Mouse (Mus musculus) testis, adult 2 months (tissue): ENCODE data around the gene Miga1. TPM values are rescaled to one million over a fixed set of nuclear protein-coding genes. Genes with fewer than 3 reads are reported as not detected.

Source experiments
- H3K27ac ChIP-seq: fragments of 200-500 bp; 2 replicates; pipeline ENCODE4 v1.5.1; 2012; ENCODE audit warnings: low read depth, low read length; ENCODE audit not compliant: control insufficient read depth, insufficient read depth
- H3K27me3 ChIP-seq: fragments of 200-500 bp; 2 replicates; pipeline ENCODE4 v1.6.1; 2012; ENCODE audit warnings: mild to moderate bottlenecking, low read length, moderate library complexity; ENCODE audit not compliant: control insufficient read depth, insufficient read depth
- H3K36me3 ChIP-seq: fragments of 200-500 bp; 2 replicates; pipeline ENCODE4 v1.6.1; 2012; ENCODE audit warnings: mild to moderate bottlenecking, low read length; ENCODE audit not compliant: control insufficient read depth, insufficient read depth
- H3K4me1 ChIP-seq: fragments of 200-500 bp; 2 replicates; pipeline ENCODE4 v1.6.1; 2012; ENCODE audit warnings: low read length; ENCODE audit not compliant: control insufficient read depth, insufficient read depth
- H3K4me3 ChIP-seq: fragments of 200-500 bp; 2 replicates; pipeline ENCODE4 v1.5.1; 2012; ENCODE audit warnings: low read depth, mild to moderate bottlenecking, low read length, moderate library complexity, mixed read lengths; ENCODE audit not compliant: control insufficient read depth
- CTCF ChIP-seq: fragments of 200-500 bp; IDR thresholded peaks from 2 replicates; pipeline ENCODE4 v1.5.1; 2012; ENCODE audit warnings: low read depth, mild to moderate bottlenecking, inconsistent platforms, low read length, moderate library complexity; ENCODE audit not compliant: control insufficient read depth, insufficient read depth, insufficient replicate concordance
- POLR2A ChIP-seq: fragments of 200-500 bp; IDR thresholded peaks from 2 replicates; pipeline ENCODE4 v1.6.1; 2012; ENCODE audit warnings: low read depth, mild to moderate bottlenecking, inconsistent platforms, low read length, moderate library complexity; ENCODE audit not compliant: control insufficient read depth
- polyA plus RNA-seq: library from polyadenylated mRNA; depleted of rRNA; stranded (reverse); fragments of >200 nt; gene quantifications from 2 replicates; pipeline ENCODE4 v1.2.3, GENCODE M21; 2012

The Miga1 gene
- polyA plus RNA-seq, 1 experiment: 3.6 TPM

- Histone ChIP-seq H3K36me3 (no peaks in the 10 kb centered on the region), H3K27me3 (no peaks in the 10 kb centered on the region), H3K4me3 (no peak overlapping the region), H3K27ac (no peak overlapping the region), H3K4me1 (no peaks in the 10 kb centered on the region)
- TF ChIP-seq CTCF (no peak), POLR2A (no peak)
Measured at GRCm38 (mm10) chr3:152291895-152292294, 48.3 kb downstream of the Miga1 start.

GRCm38 (mm10) chr3:152290175-152290798 is 49.9 kb downstream of the Miga1 start:
- TF ChIP-seq CTCF: no peak
- no peak for TF ChIP-seq POLR2A
- no peaks in the 10 kb centered on the region for H3K27me3 ChIP-seq
- no peaks in the 10 kb centered on the region; the same call in 1 of the 2 replicates for H3K36me3 ChIP-seq
- H3K4me3 ChIP-seq: no peak overlapping the region
- no peaks in the 10 kb centered on the region for H3K4me1 ChIP-seq
- no peak overlapping the region for H3K27ac ChIP-seq

GRCm38 (mm10) chr3:152288740-152289139 is 51.5 kb downstream of the Miga1 start:
- H3K27ac ChIP-seq: no peak overlapping the region
- H3K36me3 ChIP-seq: no peaks in the 10 kb centered on the region; the same call in 1 of the 2 replicates
- no peak overlapping the region for H3K4me3 ChIP-seq
- H3K27me3 ChIP-seq: no peaks in the 10 kb centered on the region
- no peaks in the 10 kb centered on the region for H3K4me1 ChIP-seq
- TF ChIP-seq POLR2A (no peak), CTCF (no peak)

- no peak overlapping the region for H3K4me3 ChIP-seq
- H3K36me3 ChIP-seq: peaks cover 1% of the 10 kb centered on the region; the same call in 1 of the 2 replicates
- no peaks in the 10 kb centered on the region for H3K4me1 ChIP-seq
- H3K27ac ChIP-seq: no peak overlapping the region
- TF ChIP-seq POLR2A (no peak), CTCF (no peak)
- H3K27me3 ChIP-seq: no peaks in the 10 kb centered on the region
Measured at GRCm38 (mm10) chr3:152288276-152288675, 51.9 kb downstream of the Miga1 start.

GRCm38 (mm10) chr3:152287810-152288209 is 52.4 kb downstream of the Miga1 start:
- no peak overlapping the region for H3K4me3 ChIP-seq
- no peaks in the 10 kb centered on the region for H3K27me3 ChIP-seq
- H3K4me1 ChIP-seq: no peaks in the 10 kb centered on the region
- no peak overlapping the region for H3K27ac ChIP-seq
- no peak for TF ChIP-seq CTCF
- H3K36me3 ChIP-seq: peaks cover 1% of the 10 kb centered on the region; the same call in 1 of the 2 replicates

- TF ChIP-seq CTCF (no peak), POLR2A (no peak)
- Histone ChIP-seq H3K36me3 (peaks cover 1% of the 10 kb centered on the region; the same call in 1 of the 2 replicates), H3K27ac (no peak overlapping the region), H3K4me1 (no peaks in the 10 kb centered on the region), H3K4me3 (no peak overlapping the region), H3K27me3 (no peaks in the 10 kb centered on the region)
Measured at GRCm38 (mm10) chr3:152284759-152285158, 55.4 kb downstream of the Miga1 start.

GRCm38 (mm10) chr3:152284306-152284705 is 55.9 kb downstream of the Miga1 start:
- H3K4me1 ChIP-seq: no peaks in the 10 kb centered on the region
- H3K27ac ChIP-seq: no peak overlapping the region
- no peaks in the 10 kb centered on the region for H3K27me3 ChIP-seq
- H3K4me3 ChIP-seq: no peak overlapping the region
- TF ChIP-seq CTCF: no peak
- TF ChIP-seq POLR2A: no peak
- peaks cover 1% of the 10 kb centered on the region; the same call in 1 of the 2 replicates for H3K36me3 ChIP-seq
